Mouse (Mus musculus) left cerebral cortex, adult 18-20 months (tissue): ENCODE results near the gene Ints7. TPM values are rescaled to one million over a fixed set of nuclear protein-coding genes. Genes with fewer than 3 reads are reported as not detected.
A peak's percentile ranks its signal among the peaks of the same experiment; 100 is the strongest.

Source experiments
- DNase-seq, 2 experiments: peaks; one replicate each; pipeline ENCODE4 v3.0.0; 2021 to 2022; ENCODE audit warnings: low spot score in 2 of 2, mixed read lengths in 1 of 2
- long read RNA-seq, 2 experiments: library from polyadenylated mRNA; stranded (forward); transcript quantifications; one replicate each; pipeline ENCODE4 v2.0.0; 2021
- total RNA-seq, 2 experiments: library from RNA; stranded (reverse); gene quantifications; 2 replicates each; pipeline ENCODE4 v1.2.3; 2021

The Ints7 gene
- 10 to 100 TPM; 28.0 to 33.2 TPM for total RNA-seq
- long read RNA-seq, experiment 1, full-length matches to known transcripts: 11 of 31 reads
- long read RNA-seq, experiment 1, partial matches to known transcripts: 9 of 31 reads
- long read RNA-seq, experiment 1, other reads (novel, unspliced or antisense): 11 of 31 reads
- long read RNA-seq, experiment 2, full-length matches to known transcripts: 4 of 18 reads
- long read RNA-seq, experiment 2, partial matches to known transcripts: 11 of 18 reads
- long read RNA-seq, experiment 2, other reads (novel, unspliced or antisense): 3 of 18 reads

GRCm38 (mm10) chr1:191575458-191576247 is at the start of gene Ints7, which contains the start of gene Dtl:
Gene Ints7 (plus strand): TSS chr1:191575636.
Gene Dtl (minus strand): TSS chr1:191575544.
- peak; percentile 99 for DNase-seq

- DNase-seq: peak; percentile 43 to 53
Observed at GRCm38 (mm10) chr1:191527089-191527488, 48.3 kb upstream of the Ints7 start.

DNA sequence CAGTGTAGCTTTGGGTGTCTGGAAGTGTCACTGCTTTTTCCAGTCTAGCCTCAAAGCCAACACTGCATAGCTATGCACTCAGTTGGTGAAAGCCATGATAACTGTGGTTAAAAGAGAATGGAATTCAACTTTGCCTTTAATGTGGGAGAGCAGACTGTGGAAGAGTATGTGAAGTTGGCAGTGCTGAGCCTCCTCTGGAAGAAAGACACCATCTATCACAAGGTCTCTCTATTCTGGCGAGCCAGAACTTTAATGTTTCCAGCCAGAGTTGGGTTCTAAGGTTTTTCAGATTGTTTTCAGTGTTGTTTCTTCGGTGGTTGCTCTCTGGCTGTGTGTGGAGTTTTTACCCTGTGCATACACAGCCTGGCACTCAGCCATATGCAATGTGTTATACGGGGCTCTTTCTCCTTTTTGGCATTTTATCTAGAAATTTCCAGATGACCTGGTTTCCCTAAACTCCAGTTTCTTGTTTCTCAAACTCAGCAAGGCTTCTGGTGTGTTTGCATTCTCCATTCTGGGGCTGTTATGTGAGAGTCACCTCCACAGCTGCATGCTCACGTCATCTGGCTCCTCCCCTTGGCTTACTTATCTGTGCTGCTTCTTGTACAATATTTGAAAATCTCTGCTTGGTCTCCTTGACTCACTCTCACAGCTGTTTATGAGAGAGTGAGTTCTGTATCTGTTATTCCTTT is 47.4 kb upstream of the Ints7 start:
- DNase-seq: no peak

DNA sequence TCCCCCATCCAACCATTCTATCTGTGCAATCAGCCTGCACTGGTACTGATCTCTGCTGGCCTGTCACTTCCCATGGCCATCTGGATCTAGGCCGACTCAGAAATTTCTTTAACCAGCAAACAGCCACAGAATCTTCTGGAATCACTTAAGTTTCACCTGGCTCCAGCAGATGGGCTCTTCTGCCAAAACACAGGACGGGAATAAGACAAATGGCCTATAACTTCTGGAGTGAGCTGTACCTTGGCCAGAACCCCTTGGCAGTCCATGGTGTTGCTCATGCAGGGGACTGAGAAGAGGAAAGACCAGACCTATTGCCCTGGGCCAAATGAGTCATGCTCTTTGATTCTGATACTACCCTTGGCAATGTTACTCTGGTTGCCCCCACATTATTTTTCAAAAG is 46.0 kb upstream of the Ints7 start:
- no peak for DNase-seq

DNA sequence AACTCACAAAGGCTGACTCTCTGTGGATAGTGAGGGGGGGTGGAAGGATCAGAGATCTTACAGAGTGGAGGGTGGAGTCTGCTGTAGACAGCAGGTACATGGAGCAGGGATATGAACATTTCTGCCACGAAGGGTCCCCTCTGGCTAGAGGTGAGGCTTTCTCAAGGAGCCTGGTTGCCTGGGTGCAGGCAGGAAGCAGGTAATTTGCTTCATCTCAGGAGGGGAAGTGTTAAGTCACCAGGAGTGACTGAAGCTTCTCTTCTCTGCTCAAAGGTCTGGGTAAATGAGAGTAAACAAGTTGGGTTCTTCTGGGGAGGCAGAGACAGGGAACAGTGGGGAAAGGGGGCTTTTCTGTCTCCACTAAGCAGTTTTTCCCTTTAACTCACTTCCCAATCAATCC is 44.4 kb upstream of the Ints7 start:
- no peak for DNase-seq

- no peak for DNase-seq
Observed at GRCm38 (mm10) chr1:191534896-191535295, 40.5 kb upstream of the Ints7 start.

GRCm38 (mm10) chr1:191540300-191540699 is 35.1 kb upstream of the Ints7 start:
- DNase-seq: no peak

- peak; percentile 58 to 69 for DNase-seq
Observed at GRCm38 (mm10) chr1:191541014-191541413, 34.4 kb upstream of the Ints7 start.

DNA sequence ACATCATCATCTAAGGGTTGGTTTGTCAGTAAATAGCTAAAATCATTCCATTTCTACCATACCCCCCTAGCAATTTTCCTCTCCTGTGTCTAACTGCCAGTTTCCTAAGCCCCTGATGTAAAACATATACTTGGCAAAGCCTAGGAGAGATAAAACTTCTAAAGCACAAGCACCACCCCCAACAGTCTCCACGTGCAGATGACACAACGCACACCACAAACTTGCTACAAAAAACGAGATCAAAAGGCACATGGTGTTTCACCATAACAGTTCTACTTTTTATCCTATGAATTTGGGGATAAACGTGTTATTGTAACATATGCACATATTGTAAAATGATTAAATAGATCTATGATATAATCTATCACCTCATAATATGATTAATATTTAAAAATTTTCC is 33.8 kb upstream of the Ints7 start:
- DNase-seq: no peak

GRCm38 (mm10) chr1:191543747-191544146 is 31.7 kb upstream of the Ints7 start:
- no peak for DNase-seq

DNA sequence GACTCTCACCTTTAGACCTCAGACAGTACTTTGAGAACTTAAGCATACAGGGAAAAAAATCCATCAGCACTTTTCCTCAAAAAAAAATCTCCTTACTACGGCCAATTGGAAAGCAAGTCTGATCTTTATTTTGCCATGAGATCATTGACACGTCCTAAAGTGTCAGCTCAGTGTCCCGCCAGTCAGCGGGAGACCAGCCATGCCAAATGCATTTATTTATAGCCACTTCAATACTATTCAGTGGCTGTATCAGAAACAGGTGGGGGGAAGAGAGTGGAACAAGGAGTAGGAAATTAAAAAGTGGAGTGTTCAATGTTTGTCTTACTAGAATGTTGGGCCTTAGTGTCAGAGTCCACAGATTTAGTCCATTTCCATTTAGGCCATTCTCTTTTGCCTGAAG is 24.6 kb upstream of the Ints7 start:
- DNase-seq: no peak

GRCm38 (mm10) chr1:191557109-191557508 is 18.3 kb upstream of the Ints7 start:
- DNase-seq: no peak

DNA sequence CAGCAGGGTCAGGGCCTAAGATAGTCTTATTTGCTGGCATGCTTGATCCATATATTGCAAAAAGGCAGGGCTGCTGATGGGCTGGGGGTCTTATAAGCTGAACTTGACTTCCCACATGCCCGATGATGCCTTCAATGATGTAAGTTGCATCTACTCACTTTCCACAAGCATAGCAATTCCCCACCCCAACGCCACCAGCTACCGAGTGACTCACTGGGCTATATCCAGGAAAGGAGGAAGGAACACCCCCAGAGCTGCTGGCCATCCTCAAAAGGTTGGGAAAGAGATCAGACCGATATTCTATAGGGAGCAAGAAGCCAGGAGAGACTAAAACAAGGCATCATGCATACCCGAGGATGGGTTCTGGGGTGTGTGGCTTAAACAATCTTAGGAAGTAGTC is 15.7 kb upstream of the Ints7 start:
- DNase-seq: peak; percentile 21

GRCm38 (mm10) chr1:191562823-191563365 is 12.5 kb upstream of the Ints7 start:
- DNase-seq: peak in 1 of 2 experiments; percentile 50

DNA sequence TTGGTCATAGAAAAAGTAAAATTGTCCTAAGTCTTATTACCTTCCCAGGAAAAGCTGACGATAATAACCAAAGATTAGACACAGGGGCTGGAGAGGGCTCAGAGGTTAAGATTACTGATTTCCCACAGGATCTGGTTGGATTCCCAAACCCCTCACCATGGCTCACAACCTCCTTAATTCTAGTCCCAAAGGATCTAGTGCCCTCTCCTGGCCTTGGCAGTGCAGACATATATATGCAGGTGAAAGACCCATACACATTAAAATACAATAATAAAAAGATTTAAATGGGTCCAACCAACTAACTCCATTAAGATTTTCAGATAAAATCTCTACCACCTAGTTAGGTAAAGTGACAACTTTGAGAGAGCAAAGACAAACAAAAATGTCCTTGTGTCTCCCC is 7.6 kb upstream of the Ints7 start:
- DNase-seq: no peak

DNA sequence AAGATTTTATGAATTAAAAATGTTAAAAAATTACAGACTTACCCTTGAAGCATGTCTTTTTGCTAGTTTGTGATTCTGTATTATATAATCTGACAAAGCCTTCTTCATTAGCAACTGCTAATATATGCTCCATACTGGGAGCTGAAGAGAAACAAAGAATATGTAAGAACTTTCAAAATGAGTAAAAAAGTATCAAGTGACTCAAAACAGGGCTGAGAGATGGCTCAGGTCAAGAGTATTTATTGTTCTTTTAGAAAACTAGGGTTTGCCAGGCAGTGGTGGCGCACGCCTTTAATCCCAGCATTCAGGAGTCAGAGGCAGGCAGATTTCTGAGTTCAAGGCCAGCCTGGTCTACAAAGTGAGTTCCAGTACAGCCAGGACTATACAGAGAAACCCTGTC is 5.8 kb upstream of the Ints7 start:
- DNase-seq: no peak

GRCm38 (mm10) chr1:191570415-191570814 is 5.0 kb upstream of the Ints7 start:
- no peak for DNase-seq

- DNase-seq: no peak
Observed at GRCm38 (mm10) chr1:191573906-191574639, 1.4 kb upstream of the Ints7 start.

- peak; percentile 11 to 15 for DNase-seq
Observed at GRCm38 (mm10) chr1:191574871-191575457, 472 bp upstream of the Ints7 start.

- DNase-seq: no peak
Observed at GRCm38 (mm10) chr1:191579524-191579923, 4.1 kb downstream of the Ints7 start.

- DNase-seq: no peak
Observed at GRCm38 (mm10) chr1:191581641-191582040, 6.2 kb downstream of the Ints7 start.
